Mouse (Mus musculus) kidney, embryonic 15.5 days (tissue): Measurements from ENCODE around the gene Oas1g. TPM values are rescaled to one million over a fixed set of nuclear protein-coding genes. Genes with fewer than 3 reads are reported as not detected.

ENCODE experiments used
- ATAC-seq: fragments of 200-750 bp; cut with Nextera tagmentation; replicated peaks from 2 replicates; pipeline ENCODE4 v1.8.0; 2017; ENCODE audit warnings: moderate TSS enrichment; ENCODE audit not compliant: low FRiP score
- H3K27ac ChIP-seq: fragments of 300-500 bp; sonication (generic); 2 replicates; pipeline ENCODE4 v1.5.1; 2015; ENCODE audit warnings: mild to moderate bottlenecking, inconsistent platforms
- H3K27me3 ChIP-seq: fragments of 300-500 bp; sonication (generic); 2 replicates; pipeline ENCODE4 v1.6.1; 2015; ENCODE audit warnings: inconsistent platforms
- H3K36me3 ChIP-seq: fragments of 300-500 bp; sonication (generic); 2 replicates; pipeline ENCODE4 v1.6.1; 2015; ENCODE audit warnings: inconsistent platforms
- H3K4me1 ChIP-seq: fragments of 300-500 bp; sonication (generic); 2 replicates; pipeline ENCODE4 v1.6.1; 2015; ENCODE audit warnings: inconsistent platforms
- H3K4me2 ChIP-seq: fragments of 300-500 bp; sonication (generic); 2 replicates; pipeline ENCODE4 v1.6.1; 2015; ENCODE audit warnings: moderate library complexity, mild to moderate bottlenecking, inconsistent platforms
- H3K4me3 ChIP-seq: fragments of 300-500 bp; sonication (generic); replicated peaks from 2 replicates; pipeline ENCODE4 v1.5.1; 2015; ENCODE audit warnings: mild to moderate bottlenecking, inconsistent platforms
- H3K9ac ChIP-seq: fragments of 300-500 bp; sonication (generic); 2 replicates; pipeline ENCODE4 v1.6.1; 2015; ENCODE audit warnings: mild to moderate bottlenecking, inconsistent platforms
- H3K9me3 ChIP-seq: fragments of 300-500 bp; sonication (generic); replicated peaks from 2 replicates; pipeline ENCODE4 v1.6.1; 2016; ENCODE audit warnings: inconsistent platforms
- WGBS: fragments of 180-500 bp; shearing (Covaris S2); methylation state at CpG from one replicate; pipeline ENCODE4 v1.1.7; 2015; ENCODE audit warnings: mixed read lengths; 5-methylcytosine and 5-hydroxymethylcytosine counted together
- microRNA-seq: library from miRNA; unstranded; fragments of <30 nt; microRNA quantifications from one replicate; pipeline ENCODE4, GENCODE M21; 2016
- polyA plus RNA-seq: library from polyadenylated mRNA; unstranded; fragments of >200 nt; fragmentation: Nextera tagmentation; extraction: Ambion mirVana; gene quantifications from 2 replicates; pipeline ENCODE4 v1.2.1, GENCODE M21; 2015

Gene Oas1g
- polyA plus RNA-seq, 1 experiment from 2014 or later: 0.68 TPM

DNA sequence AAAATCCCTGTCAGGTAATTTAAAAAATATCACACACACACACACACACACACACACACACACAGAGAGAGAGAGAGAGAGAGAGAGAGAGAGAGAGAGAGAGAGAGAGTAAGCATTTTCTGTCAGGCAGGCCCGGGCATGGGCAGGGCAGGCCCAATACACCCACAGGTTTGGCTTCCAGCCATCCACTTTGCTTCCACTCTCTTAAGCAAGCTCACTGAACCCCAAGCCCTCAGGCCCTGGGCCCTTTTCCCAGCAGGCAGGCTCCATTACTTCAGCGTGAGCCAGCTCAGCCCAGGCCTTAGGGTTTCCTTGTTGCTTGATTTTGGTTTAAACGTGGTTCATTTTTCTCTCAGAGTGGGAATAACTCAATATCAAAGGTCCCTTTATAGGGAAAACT, 42.7 kb downstream of the Oas1g start:
- H3K4me2 ChIP-seq: no peak overlapping the region
- 81% methylated on average over 3 of the region's 3 CpGs for WGBS
- H3K4me3 ChIP-seq: no peak overlapping the region
- ATAC-seq: no peak
- H3K27me3 ChIP-seq: no peaks in the 10 kb centered on the region
- H3K9me3 ChIP-seq: no peaks in the 10 kb centered on the region
- H3K27ac ChIP-seq: no peak overlapping the region
- H3K36me3 ChIP-seq: no peaks in the 10 kb centered on the region
- no peak overlapping the region for H3K9ac ChIP-seq
- no peaks in the 10 kb centered on the region for H3K4me1 ChIP-seq

DNA sequence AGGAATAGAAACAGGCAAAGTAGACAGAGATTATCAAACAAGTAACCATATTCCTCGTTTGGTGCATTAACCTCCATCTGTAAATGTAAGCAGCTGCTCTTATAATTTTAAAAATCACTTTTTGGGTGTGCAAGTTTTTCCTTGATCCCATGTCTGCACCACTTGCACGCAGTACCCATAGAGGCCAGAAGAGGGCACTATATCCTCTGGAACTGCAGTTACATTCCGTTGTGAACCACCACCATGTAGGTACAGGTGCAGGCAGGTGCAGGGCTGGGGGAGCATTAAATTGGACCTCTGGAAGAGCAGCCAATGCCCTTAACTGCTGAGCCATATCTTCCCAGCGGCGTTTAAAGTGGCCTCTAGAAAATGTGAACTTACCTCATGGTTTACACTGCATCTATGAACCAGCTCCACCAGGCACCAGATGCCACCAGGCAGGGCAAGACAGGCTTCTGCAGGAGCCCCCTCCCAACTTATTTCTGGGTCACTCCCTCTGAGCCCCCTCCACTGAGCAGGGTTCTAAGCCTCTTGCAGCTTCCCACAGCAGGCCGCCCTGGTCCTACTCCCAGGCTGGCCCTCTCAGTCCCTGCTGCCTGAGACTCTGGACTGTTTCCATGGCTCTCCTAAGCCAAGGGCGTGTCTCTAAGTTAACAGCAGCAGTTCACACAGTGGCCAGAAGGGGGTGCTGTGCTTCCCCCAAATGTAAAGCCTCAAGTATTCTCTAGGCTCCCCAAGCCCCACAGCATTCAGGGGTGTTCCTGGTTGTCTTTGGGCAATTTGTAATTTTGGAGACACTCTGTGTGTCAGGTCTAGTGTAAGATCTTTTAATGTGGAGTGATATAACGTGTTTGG, 50.5 kb downstream of the Oas1g start:
- no peak overlapping the region for H3K9ac ChIP-seq
- no peak overlapping the region for H3K27ac ChIP-seq
- no peaks in the 10 kb centered on the region for H3K9me3 ChIP-seq
- no peak overlapping the region for H3K4me2 ChIP-seq
- no peak overlapping the region for H3K4me3 ChIP-seq
- ATAC-seq: no peak
- no peaks in the 10 kb centered on the region for H3K36me3 ChIP-seq
- WGBS: 9% methylated on average over 8 of the region's 8 CpGs
- peaks cover 3% of the 10 kb centered on the region; the same call in 1 of the 2 replicates for H3K27me3 ChIP-seq
- H3K4me1 ChIP-seq: peaks cover 5% of the 10 kb centered on the region

DNA sequence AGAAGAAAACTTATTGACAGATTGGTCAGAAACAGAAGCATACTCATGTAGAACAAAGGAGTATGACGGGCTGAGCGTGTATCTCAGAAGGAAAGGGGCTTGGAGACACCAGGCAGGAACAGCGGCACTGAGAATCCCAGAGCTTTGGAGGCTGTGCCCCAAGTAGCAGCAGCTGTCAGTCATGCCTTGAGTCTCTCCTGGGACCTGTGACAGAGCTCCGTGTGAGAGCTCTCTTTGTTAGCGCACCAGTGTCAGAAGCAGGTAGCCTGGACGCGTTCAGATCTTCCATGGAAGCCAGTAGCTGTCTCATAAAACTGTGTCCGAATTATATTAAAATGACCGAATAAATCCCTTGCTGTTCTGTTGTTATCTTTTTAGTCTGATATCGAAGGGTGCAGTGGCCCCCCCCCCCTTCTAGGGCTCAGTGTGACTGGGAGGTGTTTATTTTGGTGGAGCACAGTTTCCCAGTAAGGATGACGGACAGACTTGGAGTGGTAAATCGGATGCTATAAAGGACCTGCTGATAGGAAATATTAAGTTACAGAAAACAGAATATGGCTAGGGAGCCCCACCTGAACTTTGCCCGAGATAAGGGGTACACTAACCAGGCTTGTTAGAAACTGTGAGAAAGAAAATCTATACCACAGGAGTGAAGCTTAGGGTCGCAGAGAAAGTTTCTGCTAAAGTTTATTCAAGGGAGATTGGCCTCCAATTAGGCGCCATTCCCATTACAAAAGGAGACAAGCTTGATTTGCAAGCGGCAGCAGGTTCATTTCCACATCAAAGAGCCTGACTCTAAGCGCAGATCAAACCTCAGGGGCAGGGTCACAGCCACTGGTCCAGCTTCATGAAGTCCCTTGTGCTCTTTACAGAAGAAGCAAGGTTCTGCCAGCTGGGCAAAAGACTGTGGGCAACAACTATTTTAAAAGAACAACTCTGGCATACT, 53.8 kb downstream of the Oas1g start:
- Histone ChIP-seq H3K27ac (no peak overlapping the region), H3K4me1 (peaks cover 5% of the 10 kb centered on the region), H3K27me3 (peaks cover 3% of the 10 kb centered on the region; the same call in 1 of the 2 replicates), H3K36me3 (no peaks in the 10 kb centered on the region), H3K4me3 (no peak overlapping the region), H3K4me2 (no peak overlapping the region), H3K9ac (no peak overlapping the region), H3K9me3 (no peaks in the 10 kb centered on the region)
- ATAC-seq: no peak
- 10% methylated on average over 17 of the region's 17 CpGs for WGBS

DNA sequence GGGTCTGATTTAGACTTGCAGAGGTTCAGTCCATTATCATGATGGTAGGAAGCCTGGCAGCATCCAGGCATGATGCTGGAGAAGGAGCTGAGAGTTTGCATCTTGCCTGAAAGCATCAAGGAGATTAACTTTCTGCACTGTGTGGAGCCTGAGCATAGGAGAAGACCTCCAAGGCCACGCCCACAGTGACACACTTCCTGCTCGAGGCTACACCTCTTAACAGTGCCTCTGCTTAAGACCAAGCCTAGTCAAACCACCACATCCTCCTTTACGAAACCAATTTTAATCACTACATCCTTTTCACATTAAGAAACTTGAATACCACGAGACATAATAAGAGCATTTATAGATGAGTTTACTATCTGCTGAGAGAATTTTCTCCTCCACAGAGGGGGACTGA, 56.4 kb downstream of the Oas1g start:
- WGBS: 81% methylated on average over 4 of the region's 4 CpGs

More for the DNA sequence above, 56.4 kb downstream of the Oas1g start:
- H3K27me3 ChIP-seq: peaks cover 3% of the 10 kb centered on the region; the same call in 1 of the 2 replicates
- no peaks in the 10 kb centered on the region for H3K9me3 ChIP-seq
- no peak overlapping the region for H3K9ac ChIP-seq
- no peaks in the 10 kb centered on the region for H3K36me3 ChIP-seq
- peaks cover 5% of the 10 kb centered on the region for H3K4me1 ChIP-seq
- ATAC-seq: no peak
- H3K4me2 ChIP-seq: no peak overlapping the region
- no peak overlapping the region for H3K4me3 ChIP-seq
- H3K27ac ChIP-seq: no peak overlapping the region

Small RNA genes within 50 kb of the gene (microRNA-seq; reads per million reads assigned to microRNA genes)
- not detected for gene Gm22907

Other genes starting within 250 kb of the Oas1g start
- gene Rasal1, start 238.8 kb downstream of the Oas1g start, polyA plus RNA-seq: 0.58 and 0.89 TPM in 2 replicates
- gene Dtx1, start 175.7 kb downstream of the Oas1g start, polyA plus RNA-seq: 7.5 and 8.5 TPM in 2 replicates
- 0.36 and 0.50 TPM in 2 replicates for gene Oas2, start 137.8 kb downstream of the Oas1g start, polyA plus RNA-seq
- gene Oas3, start 110.0 kb downstream of the Oas1g start, polyA plus RNA-seq: 0.15 and 0.18 TPM in 2 replicates
- gene Oas1e, start 92.1 kb downstream of the Oas1g start, polyA plus RNA-seq: not detected in 2 replicates
- 0.27 and 0.49 TPM in 2 replicates for gene Oas1c, start 75.1 kb downstream of the Oas1g start, polyA plus RNA-seq
- gene Oas1f, start 40.2 kb downstream of the Oas1g start, polyA plus RNA-seq: 0.10 TPM in 1 of 2 replicates, not detected in the other
- not detected in 2 replicates for gene Oas1h, start 26.2 kb downstream of the Oas1g start, polyA plus RNA-seq
- 2.4 and 2.6 TPM in 2 replicates for gene Oas1a, start 19.9 kb upstream of the Oas1g start, polyA plus RNA-seq
- gene Oas1d, start 26.9 kb upstream of the Oas1g start, polyA plus RNA-seq: not detected in 2 replicates
- gene Rph3a, start 122.5 kb upstream of the Oas1g start, polyA plus RNA-seq: 0.14 and 0.18 TPM in 2 replicates